Mouse (Mus musculus): ENCODE measurements around the gene Snx22. TPM values are rescaled to one million over a fixed set of nuclear protein-coding genes. Genes with fewer than 3 reads are reported as not detected.

The Snx22 gene
- polyA plus RNA-seq, 1 experiment from 2014 or later = 1.6 TPM

GRCm38 (mm10) chr9:66043241-66043640, 26.3 kb downstream of the Snx22 start:
- Histone ChIP-seq H3K4me1 (ENCODE audit: control insufficient read depth in 2 of 2, insufficient read depth in 2 of 2, low read length in 2 of 2) (no peaks in the 10 kb centered on the region), H3K36me3 (ENCODE audit: control insufficient read depth, insufficient read depth, low read length) (peaks cover 38% of the 10 kb centered on the region), H3K27ac (replicated peaks in 1 of 2; ENCODE audit: control insufficient read depth in 1 of 2, insufficient read depth in 1 of 2, low read depth in 2 of 2, low read length in 2 of 2) (no peak overlapping the region), H3K4me3 (ENCODE audit: control insufficient read depth in 1 of 2, insufficient read depth in 1 of 2, low read depth in 1 of 2, low read length in 2 of 2) (no peak overlapping the region), H3K27me3 (ENCODE audit: control insufficient read depth, insufficient read depth, low read length) (no peaks in the 10 kb centered on the region), H3K9ac (ENCODE audit: low read length) (no peak overlapping the region), H3K4me2 (ENCODE audit: low read length) (no peak overlapping the region), H3K9me3 (ENCODE audit: control insufficient read depth, low read length) (no peaks in the 10 kb centered on the region)
- no peak for ATAC-seq (ENCODE audit: insufficient number of reproducible peaks, insufficient read depth, low FRiP score, low read depth)
- 95% methylated on average over 3 of the region's 3 CpGs for WGBS

- Histone ChIP-seq H3K4me3 (ENCODE audit: control insufficient read depth in 1 of 2, insufficient read depth in 1 of 2, low read depth in 1 of 2, low read length in 2 of 2) (no peak overlapping the region), H3K27ac (replicated peaks in 1 of 2; ENCODE audit: control insufficient read depth in 1 of 2, insufficient read depth in 1 of 2, low read depth in 2 of 2, low read length in 2 of 2) (no peak overlapping the region), H3K4me1 (ENCODE audit: control insufficient read depth in 2 of 2, insufficient read depth in 2 of 2, low read length in 2 of 2) (no peaks in the 10 kb centered on the region), H3K36me3 (ENCODE audit: control insufficient read depth, insufficient read depth, low read length) (peaks cover 41% of the 10 kb centered on the region), H3K4me2 (ENCODE audit: low read length) (no peak overlapping the region), H3K9ac (ENCODE audit: low read length) (no peak overlapping the region), H3K9me3 (ENCODE audit: control insufficient read depth, low read length) (no peaks in the 10 kb centered on the region), H3K27me3 (ENCODE audit: control insufficient read depth, insufficient read depth, low read length) (no peaks in the 10 kb centered on the region)
- no peak for ATAC-seq (ENCODE audit: insufficient number of reproducible peaks, insufficient read depth, low FRiP score, low read depth)
- 68% methylated on average over 4 of the region's 4 CpGs for WGBS
Observed at GRCm38 (mm10) chr9:66042331-66042730, 27.2 kb downstream of the Snx22 start.

- Histone ChIP-seq H3K4me1 (ENCODE audit: control insufficient read depth in 2 of 2, insufficient read depth in 2 of 2, low read length in 2 of 2) (no peaks in the 10 kb centered on the region), H3K4me3 (ENCODE audit: control insufficient read depth in 1 of 2, insufficient read depth in 1 of 2, low read depth in 1 of 2, low read length in 2 of 2) (no peak overlapping the region), H3K27ac (replicated peaks in 1 of 2; ENCODE audit: control insufficient read depth in 1 of 2, insufficient read depth in 1 of 2, low read depth in 2 of 2, low read length in 2 of 2) (no peak overlapping the region), H3K4me2 (ENCODE audit: low read length) (no peak overlapping the region), H3K9ac (ENCODE audit: low read length) (no peak overlapping the region), H3K27me3 (ENCODE audit: control insufficient read depth, insufficient read depth, low read length) (no peaks in the 10 kb centered on the region), H3K36me3 (ENCODE audit: control insufficient read depth, insufficient read depth, low read length) (peaks cover 52% of the 10 kb centered on the region), H3K9me3 (ENCODE audit: control insufficient read depth, low read length) (no peaks in the 10 kb centered on the region)
- ATAC-seq (ENCODE audit: insufficient number of reproducible peaks, insufficient read depth, low FRiP score, low read depth) = no peak
- WGBS = 61% methylated on average over 3 of the region's 3 CpGs
Observed at GRCm38 (mm10) chr9:66040801-66041200, 28.7 kb downstream of the Snx22 start.

GRCm38 (mm10) chr9:66039290-66039689, 30.2 kb downstream of the Snx22 start:
- Histone ChIP-seq H3K4me1 (ENCODE audit: control insufficient read depth in 2 of 2, insufficient read depth in 2 of 2, low read length in 2 of 2) (no peaks in the 10 kb centered on the region), H3K36me3 (ENCODE audit: control insufficient read depth, insufficient read depth, low read length) (peaks cover 60% of the 10 kb centered on the region), H3K4me2 (ENCODE audit: low read length) (no peak overlapping the region), H3K27me3 (ENCODE audit: control insufficient read depth, insufficient read depth, low read length) (no peaks in the 10 kb centered on the region), H3K9ac (ENCODE audit: low read length) (no peak overlapping the region), H3K27ac (replicated peaks in 1 of 2; ENCODE audit: control insufficient read depth in 1 of 2, insufficient read depth in 1 of 2, low read depth in 2 of 2, low read length in 2 of 2) (no peak overlapping the region), H3K4me3 (ENCODE audit: control insufficient read depth in 1 of 2, insufficient read depth in 1 of 2, low read depth in 1 of 2, low read length in 2 of 2) (no peak overlapping the region), H3K9me3 (ENCODE audit: control insufficient read depth, low read length) (no peaks in the 10 kb centered on the region)
- no peak for ATAC-seq (ENCODE audit: insufficient number of reproducible peaks, insufficient read depth, low FRiP score, low read depth)
- 80% methylated on average over 4 of the region's 4 CpGs for WGBS

- H3K27me3 ChIP-seq (ENCODE audit: control insufficient read depth, insufficient read depth, low read length) = no peaks in the 10 kb centered on the region
- no peaks in the 10 kb centered on the region for H3K4me1 ChIP-seq (ENCODE audit: control insufficient read depth in 2 of 2, insufficient read depth in 2 of 2, low read length in 2 of 2)
- no peak overlapping the region for H3K9ac ChIP-seq (ENCODE audit: low read length)
- H3K4me2 ChIP-seq (ENCODE audit: low read length) = no peak overlapping the region
- 96% methylated on average over 4 of the region's 4 CpGs for WGBS
- H3K4me3 ChIP-seq (ENCODE audit: control insufficient read depth in 1 of 2, insufficient read depth in 1 of 2, low read depth in 1 of 2, low read length in 2 of 2) = no peak overlapping the region
- no peak overlapping the region for H3K27ac ChIP-seq (replicated peaks in 1 of 2; ENCODE audit: control insufficient read depth in 1 of 2, insufficient read depth in 1 of 2, low read depth in 2 of 2, low read length in 2 of 2)
- H3K9me3 ChIP-seq (ENCODE audit: control insufficient read depth, low read length) = no peaks in the 10 kb centered on the region
- ATAC-seq (ENCODE audit: insufficient number of reproducible peaks, insufficient read depth, low FRiP score, low read depth) = no peak
- peaks cover 65% of the 10 kb centered on the region for H3K36me3 ChIP-seq (ENCODE audit: control insufficient read depth, insufficient read depth, low read length)
Observed at GRCm38 (mm10) chr9:66038581-66038980, 30.9 kb downstream of the Snx22 start.

- no peaks in the 10 kb centered on the region for H3K9me3 ChIP-seq (ENCODE audit: control insufficient read depth, low read length)
- no peak for ATAC-seq (ENCODE audit: insufficient number of reproducible peaks, insufficient read depth, low FRiP score, low read depth)
- no peak overlapping the region for H3K27ac ChIP-seq (replicated peaks in 1 of 2; ENCODE audit: control insufficient read depth in 1 of 2, insufficient read depth in 1 of 2, low read depth in 2 of 2, low read length in 2 of 2)
- no peak overlapping the region for H3K4me2 ChIP-seq (ENCODE audit: low read length)
- no peak overlapping the region for H3K4me3 ChIP-seq (ENCODE audit: control insufficient read depth in 1 of 2, insufficient read depth in 1 of 2, low read depth in 1 of 2, low read length in 2 of 2)
- no peaks in the 10 kb centered on the region for H3K27me3 ChIP-seq (ENCODE audit: control insufficient read depth, insufficient read depth, low read length)
- peaks cover 70% of the 10 kb centered on the region for H3K36me3 ChIP-seq (ENCODE audit: control insufficient read depth, insufficient read depth, low read length)
- no peak overlapping the region for H3K9ac ChIP-seq (ENCODE audit: low read length)
- H3K4me1 ChIP-seq (ENCODE audit: control insufficient read depth in 2 of 2, insufficient read depth in 2 of 2, low read length in 2 of 2) = no peaks in the 10 kb centered on the region
- WGBS = 83% methylated on average over 4 of the region's 4 CpGs
Observed at GRCm38 (mm10) chr9:66038082-66038481, 31.4 kb downstream of the Snx22 start.

- Histone ChIP-seq H3K4me1 (ENCODE audit: control insufficient read depth in 2 of 2, insufficient read depth in 2 of 2, low read length in 2 of 2) (no peaks in the 10 kb centered on the region), H3K9me3 (ENCODE audit: control insufficient read depth, low read length) (no peaks in the 10 kb centered on the region), H3K4me3 (ENCODE audit: control insufficient read depth in 1 of 2, insufficient read depth in 1 of 2, low read depth in 1 of 2, low read length in 2 of 2) (no peak overlapping the region), H3K36me3 (ENCODE audit: control insufficient read depth, insufficient read depth, low read length) (peaks cover 52% of the 10 kb centered on the region), H3K4me2 (ENCODE audit: low read length) (no peak overlapping the region), H3K27ac (replicated peaks in 1 of 2; ENCODE audit: control insufficient read depth in 1 of 2, insufficient read depth in 1 of 2, low read depth in 2 of 2, low read length in 2 of 2) (no peak overlapping the region), H3K9ac (ENCODE audit: low read length) (no peak overlapping the region), H3K27me3 (ENCODE audit: control insufficient read depth, insufficient read depth, low read length) (no peaks in the 10 kb centered on the region)
- ATAC-seq (ENCODE audit: insufficient number of reproducible peaks, insufficient read depth, low FRiP score, low read depth) = no peak
Observed at GRCm38 (mm10) chr9:66020601-66021000, 48.9 kb downstream of the Snx22 start.

Data from heart, embryonic 14.5 days (tissue).